Mouse (Mus musculus): ENCODE results near the gene Slc15a1. TPM values are rescaled to one million over a fixed set of nuclear protein-coding genes. Genes with fewer than 3 reads are reported as not detected.

Slc15a1 gene
- polyA plus RNA-seq, 1 experiment = not detected

- Histone ChIP-seq H3K79me3 (ENCODE audit: low read depth) (no peaks in the 10 kb centered on the region), H3K36me3 (ENCODE audit: control insufficient read depth, insufficient read depth) (no peaks in the 10 kb centered on the region), H3ac (ENCODE audit: control insufficient read depth, insufficient read length, low read depth) (no peak overlapping the region), H3K27me3 (ENCODE audit: control insufficient read depth, insufficient read depth, insufficient read length) (peaks cover 7% of the 10 kb centered on the region), H3K4me3 (ENCODE audit: insufficient read depth, poor library complexity, severe bottlenecking) (no peak overlapping the region), H3K79me2 (ENCODE audit: control insufficient read depth, insufficient read depth) (no peaks in the 10 kb centered on the region)
- TF ChIP-seq FOSL1 (IDR thresholded peaks at IDR 0.05; ENCODE audit: insufficient read depth, low read length, poor library complexity, severe bottlenecking) = no peak
- no peak for TF ChIP-seq USF1 (IDR thresholded peaks at IDR 0.05; ENCODE audit: low read depth)
- TF ChIP-seq CEBPB (IDR thresholded peaks at IDR 0.05; ENCODE audit: low read depth) = no peak
- no peak for TF ChIP-seq MYOD1 (IDR thresholded peaks at IDR 0.05; ENCODE audit: control insufficient read depth, insufficient read length, low read depth)
- no peak for TF ChIP-seq MYOG (IDR thresholded peaks at IDR 0.05; ENCODE audit: control insufficient read depth, extremely low read depth, insufficient read length)
- TF ChIP-seq CTCF (IDR thresholded peaks at IDR 0.05; ENCODE audit: control insufficient read depth, insufficient read depth, insufficient read length) = no peak
- no peak for TF ChIP-seq MAX (IDR thresholded peaks at IDR 0.05)
Measured at GRCm38 (mm10) chr14:121479096-121479495, 26.0 kb downstream of the Slc15a1 start.

GRCm38 (mm10) chr14:121477925-121478693, 26.9 kb downstream of the Slc15a1 start:
- peaks cover 11% of the 10 kb centered on the region for H3K27me3 ChIP-seq (ENCODE audit: control insufficient read depth, insufficient read depth, insufficient read length)
- H3K4me3 ChIP-seq (ENCODE audit: insufficient read depth, poor library complexity, severe bottlenecking) = no peak overlapping the region
- no peak for TF ChIP-seq CTCF (IDR thresholded peaks at IDR 0.05; ENCODE audit: control insufficient read depth, insufficient read depth, insufficient read length)
- no peak for TF ChIP-seq MAX (IDR thresholded peaks at IDR 0.05)
- no peak for TF ChIP-seq CEBPB (IDR thresholded peaks at IDR 0.05; ENCODE audit: low read depth)
- TF ChIP-seq MYOG (IDR thresholded peaks at IDR 0.05; ENCODE audit: control insufficient read depth, extremely low read depth, insufficient read length) = no peak
- no peak for TF ChIP-seq FOSL1 (IDR thresholded peaks at IDR 0.05; ENCODE audit: insufficient read depth, low read length, poor library complexity, severe bottlenecking)
- TF ChIP-seq USF1 (IDR thresholded peaks at IDR 0.05; ENCODE audit: low read depth) = no peak
- no peak for TF ChIP-seq MYOD1 (IDR thresholded peaks at IDR 0.05; ENCODE audit: control insufficient read depth, insufficient read length, low read depth)
- H3K79me2 ChIP-seq (ENCODE audit: control insufficient read depth, insufficient read depth) = no peaks in the 10 kb centered on the region
- H3K36me3 ChIP-seq (ENCODE audit: control insufficient read depth, insufficient read depth) = no peaks in the 10 kb centered on the region
- H3ac ChIP-seq (ENCODE audit: control insufficient read depth, insufficient read length, low read depth) = no peak overlapping the region
- no peaks in the 10 kb centered on the region for H3K79me3 ChIP-seq (ENCODE audit: low read depth)

GRCm38 (mm10) chr14:121473869-121474268, 31.2 kb downstream of the Slc15a1 start:
- no peak overlapping the region for H3K4me3 ChIP-seq (ENCODE audit: insufficient read depth, poor library complexity, severe bottlenecking)
- no peaks in the 10 kb centered on the region for H3K79me2 ChIP-seq (ENCODE audit: control insufficient read depth, insufficient read depth)
- no peak for TF ChIP-seq CEBPB (IDR thresholded peaks at IDR 0.05; ENCODE audit: low read depth)
- no peak for TF ChIP-seq USF1 (IDR thresholded peaks at IDR 0.05; ENCODE audit: low read depth)
- TF ChIP-seq MYOG (IDR thresholded peaks at IDR 0.05; ENCODE audit: control insufficient read depth, extremely low read depth, insufficient read length) = no peak
- H3K79me3 ChIP-seq (ENCODE audit: low read depth) = no peaks in the 10 kb centered on the region
- H3K36me3 ChIP-seq (ENCODE audit: control insufficient read depth, insufficient read depth) = no peaks in the 10 kb centered on the region
- no peak overlapping the region for H3ac ChIP-seq (ENCODE audit: control insufficient read depth, insufficient read length, low read depth)
- H3K27me3 ChIP-seq (ENCODE audit: control insufficient read depth, insufficient read depth, insufficient read length) = peaks cover 8% of the 10 kb centered on the region

- no peak for TF ChIP-seq MYOD1 (IDR thresholded peaks at IDR 0.05; ENCODE audit: control insufficient read depth, insufficient read length, low read depth)
- TF ChIP-seq MYOG (IDR thresholded peaks at IDR 0.05; ENCODE audit: control insufficient read depth, extremely low read depth, insufficient read length) = no peak
- TF ChIP-seq MAX (IDR thresholded peaks at IDR 0.05) = no peak
- no peak for TF ChIP-seq USF1 (IDR thresholded peaks at IDR 0.05; ENCODE audit: low read depth)
- no peak for TF ChIP-seq CTCF (IDR thresholded peaks at IDR 0.05; ENCODE audit: control insufficient read depth, insufficient read depth, insufficient read length)
- TF ChIP-seq FOSL1 (IDR thresholded peaks at IDR 0.05; ENCODE audit: insufficient read depth, low read length, poor library complexity, severe bottlenecking) = no peak
- no peak for TF ChIP-seq CEBPB (IDR thresholded peaks at IDR 0.05; ENCODE audit: low read depth)
- H3K27me3 ChIP-seq (ENCODE audit: control insufficient read depth, insufficient read depth, insufficient read length) = peaks cover 6% of the 10 kb centered on the region
- no peaks in the 10 kb centered on the region for H3K79me2 ChIP-seq (ENCODE audit: control insufficient read depth, insufficient read depth)
- H3ac ChIP-seq (ENCODE audit: control insufficient read depth, insufficient read length, low read depth) = no peak overlapping the region
- no peaks in the 10 kb centered on the region for H3K36me3 ChIP-seq (ENCODE audit: control insufficient read depth, insufficient read depth)
- H3K79me3 ChIP-seq (ENCODE audit: low read depth) = no peaks in the 10 kb centered on the region
- H3K4me3 ChIP-seq (ENCODE audit: insufficient read depth, poor library complexity, severe bottlenecking) = no peak overlapping the region
Measured at GRCm38 (mm10) chr14:121471545-121472121, 33.4 kb downstream of the Slc15a1 start.

- no peak for TF ChIP-seq MYOD1 (IDR thresholded peaks at IDR 0.05; ENCODE audit: control insufficient read depth, insufficient read length, low read depth)
- no peak for TF ChIP-seq USF1 (IDR thresholded peaks at IDR 0.05; ENCODE audit: low read depth)
- no peak for TF ChIP-seq FOSL1 (IDR thresholded peaks at IDR 0.05; ENCODE audit: insufficient read depth, low read length, poor library complexity, severe bottlenecking)
- no peak for TF ChIP-seq CEBPB (IDR thresholded peaks at IDR 0.05; ENCODE audit: low read depth)
- TF ChIP-seq MYOG (IDR thresholded peaks at IDR 0.05; ENCODE audit: control insufficient read depth, extremely low read depth, insufficient read length) = no peak
- no peak for TF ChIP-seq CTCF (IDR thresholded peaks at IDR 0.05; ENCODE audit: control insufficient read depth, insufficient read depth, insufficient read length)
- no peak for TF ChIP-seq MAX (IDR thresholded peaks at IDR 0.05)
- Histone ChIP-seq H3K79me2 (ENCODE audit: control insufficient read depth, insufficient read depth) (no peaks in the 10 kb centered on the region), H3K36me3 (ENCODE audit: control insufficient read depth, insufficient read depth) (no peaks in the 10 kb centered on the region), H3K79me3 (ENCODE audit: low read depth) (no peaks in the 10 kb centered on the region), H3K4me3 (ENCODE audit: insufficient read depth, poor library complexity, severe bottlenecking) (no peak overlapping the region), H3K27me3 (ENCODE audit: control insufficient read depth, insufficient read depth, insufficient read length) (peaks cover 6% of the 10 kb centered on the region), H3ac (ENCODE audit: control insufficient read depth, insufficient read length, low read depth) (no peak overlapping the region)
Measured at GRCm38 (mm10) chr14:121469601-121470000, 35.5 kb downstream of the Slc15a1 start.

Data from C2C12 (cell line).